Mouse (Mus musculus): ENCODE data around the gene Crim1.

Crim1 gene

DNA sequence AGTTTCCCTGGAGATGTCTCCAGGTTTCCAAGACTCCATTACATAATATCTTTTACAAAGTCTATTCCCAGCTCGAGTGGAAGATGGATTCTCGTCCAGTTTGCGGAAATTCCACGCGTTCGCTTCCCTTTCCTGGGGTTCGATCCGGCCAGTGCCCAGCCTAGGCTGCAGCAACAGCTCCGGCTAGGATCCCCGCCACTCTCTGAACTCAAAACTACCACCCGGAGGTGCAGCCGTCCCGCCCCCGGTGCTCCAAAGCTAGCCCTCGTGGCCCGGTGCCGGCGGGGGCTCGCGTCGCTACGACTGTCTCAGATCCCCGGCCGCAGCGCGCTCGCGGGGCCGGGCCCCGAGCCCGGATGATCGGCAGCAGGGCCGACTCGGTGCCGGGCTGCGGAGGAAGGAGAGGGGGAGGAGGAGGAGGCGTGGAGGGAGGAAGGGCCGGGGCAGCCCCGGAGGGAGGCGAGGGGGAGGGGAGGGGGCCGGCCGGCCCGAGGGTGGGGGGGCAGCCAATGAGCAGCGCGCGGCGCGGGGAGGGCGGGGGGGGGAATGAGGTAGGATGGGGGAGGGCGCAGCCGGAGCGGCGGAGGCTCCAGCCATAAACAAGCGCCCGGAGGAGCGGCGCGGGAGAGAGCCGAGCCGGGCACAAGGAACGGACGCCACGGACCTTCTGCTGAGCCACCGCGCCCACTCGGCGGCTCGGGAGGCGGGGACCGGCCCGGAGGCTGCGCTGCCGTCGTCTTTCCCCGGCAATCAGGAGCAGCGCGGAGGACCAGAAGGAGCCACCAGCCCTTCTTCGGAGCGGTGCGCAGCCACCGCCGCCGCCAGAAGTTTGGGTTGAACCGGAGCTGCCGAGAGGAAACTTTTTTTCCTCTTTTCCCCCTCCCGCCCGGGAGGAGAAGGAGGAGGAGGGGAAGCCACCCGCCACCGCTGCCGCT, at the start of gene Crim1:
TSS of gene Crim1 (plus strand) at position 623 of the 935 bp plus-strand sequence.
- DNase-seq = peak; percentile 82

DNA sequence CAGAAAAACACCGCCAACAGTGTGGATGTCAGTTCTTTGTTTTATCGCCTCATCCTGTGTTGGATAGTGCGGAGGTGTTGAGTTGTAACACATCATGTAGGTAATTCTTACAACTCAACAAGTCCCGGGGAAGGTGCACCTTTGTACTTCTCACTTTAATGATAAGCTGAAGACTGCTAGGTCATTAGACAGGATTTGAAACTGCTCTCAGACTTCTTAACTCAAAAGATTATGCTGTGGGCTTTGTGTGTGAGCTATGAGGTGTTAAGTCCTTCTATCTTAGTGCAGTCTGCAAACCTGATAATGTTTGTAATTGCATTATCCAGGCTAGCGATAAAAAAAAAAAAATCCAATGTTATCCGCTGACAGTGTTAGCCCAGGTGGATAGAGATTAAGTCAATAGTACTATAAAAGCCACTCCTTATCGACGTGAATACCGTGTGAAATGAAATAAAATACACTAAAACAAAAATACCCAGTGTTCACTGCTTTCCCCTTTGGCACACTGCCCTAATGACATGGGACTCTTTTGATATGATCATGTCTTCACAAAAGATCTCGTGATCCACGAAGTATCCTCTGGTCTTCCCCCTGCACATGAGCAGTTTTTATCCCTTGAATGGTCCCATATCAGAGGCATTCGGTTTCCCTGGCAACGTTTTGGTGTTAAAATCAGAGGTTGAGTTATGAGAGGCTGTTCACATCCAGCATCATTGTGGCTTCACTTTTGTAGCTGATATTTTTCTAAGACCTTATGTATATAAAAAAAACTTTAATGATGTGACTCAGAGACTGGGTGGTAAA, 48.4 kb upstream of the Crim1 start:
- no peak for DNase-seq

DNA sequence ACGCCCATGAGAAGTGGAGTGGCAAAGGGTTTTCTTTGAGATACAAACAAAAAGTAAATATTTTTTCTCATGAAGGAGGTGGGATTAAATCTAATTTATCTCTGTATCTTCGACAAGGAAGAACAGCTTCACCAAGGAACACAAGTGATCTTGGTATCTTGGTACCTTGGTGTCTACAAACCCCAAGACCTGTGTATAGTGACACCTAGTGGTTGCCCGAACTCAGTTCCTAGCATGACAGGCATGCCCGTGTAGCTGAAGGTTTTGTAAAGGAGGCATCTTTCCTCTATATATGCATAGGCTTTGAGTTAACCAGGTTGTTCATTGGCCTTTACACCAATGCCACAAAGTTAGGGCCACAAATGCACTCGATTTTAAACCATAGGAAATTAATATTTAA, 36.8 kb upstream of the Crim1 start:
- peak; percentile 53 for DNase-seq

DNA sequence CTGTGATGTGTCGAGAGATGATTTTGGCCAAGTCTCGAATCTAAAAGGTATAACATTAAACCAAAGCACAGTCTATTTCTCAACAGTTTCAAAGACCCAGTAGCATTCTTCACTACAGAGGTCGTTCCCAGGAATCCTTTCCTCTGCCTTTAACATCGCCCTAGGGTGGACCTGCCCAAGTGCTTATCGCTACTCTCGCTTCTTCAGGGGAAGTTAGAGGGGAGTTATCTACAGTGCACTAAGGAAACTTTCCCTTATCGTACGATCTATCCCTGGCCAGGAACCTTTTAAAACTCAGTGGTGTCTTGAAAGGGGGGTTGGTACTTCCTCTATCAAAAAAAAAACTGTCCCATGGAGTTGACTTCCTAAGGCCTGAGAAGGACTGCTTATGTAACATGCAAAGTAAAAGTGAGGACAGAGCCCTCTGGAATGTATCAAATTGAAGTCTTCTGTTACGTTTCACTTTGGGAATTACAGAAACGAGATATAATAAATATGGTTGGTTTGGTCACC, 36.3 kb upstream of the Crim1 start:
- no peak for DNase-seq

DNA sequence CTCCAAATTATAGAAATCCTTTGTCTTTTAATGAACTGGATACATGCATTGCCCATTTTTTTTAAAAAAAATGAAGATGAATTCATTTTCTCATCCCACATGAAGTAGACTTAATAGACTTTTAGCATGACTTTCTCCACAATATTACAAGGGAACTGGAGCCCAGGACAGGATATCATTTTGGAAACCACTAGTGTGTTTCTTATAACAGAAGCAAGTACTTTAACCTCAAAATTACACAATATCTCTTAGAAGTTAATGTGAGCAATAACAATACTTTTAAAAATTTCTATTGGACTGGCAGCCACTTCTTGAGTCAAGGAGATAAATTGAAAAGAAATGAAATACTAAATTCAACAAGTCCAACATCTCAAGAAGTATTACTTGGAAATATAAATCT, 34.2 kb upstream of the Crim1 start:
- DNase-seq = no peak

DNA sequence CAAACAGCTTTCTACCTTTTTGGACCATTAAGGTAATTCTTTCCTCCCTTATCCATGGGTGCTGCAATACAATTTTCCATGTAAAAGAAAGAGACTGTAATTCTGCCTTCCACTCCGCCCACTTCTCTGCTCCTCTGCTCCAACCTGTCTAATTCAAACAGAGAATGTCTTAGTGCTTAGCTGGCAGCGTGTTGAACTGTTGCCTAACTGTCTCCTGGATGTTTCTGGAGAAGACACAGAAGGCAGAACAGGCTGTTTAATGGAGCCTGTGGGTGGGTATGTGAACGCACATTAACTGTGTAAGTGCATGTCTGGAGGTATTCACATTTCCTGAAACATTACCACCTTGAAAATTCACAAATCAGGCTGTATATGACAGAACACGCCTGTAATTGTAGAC, 33.5 kb upstream of the Crim1 start:
- DNase-seq = no peak

DNA sequence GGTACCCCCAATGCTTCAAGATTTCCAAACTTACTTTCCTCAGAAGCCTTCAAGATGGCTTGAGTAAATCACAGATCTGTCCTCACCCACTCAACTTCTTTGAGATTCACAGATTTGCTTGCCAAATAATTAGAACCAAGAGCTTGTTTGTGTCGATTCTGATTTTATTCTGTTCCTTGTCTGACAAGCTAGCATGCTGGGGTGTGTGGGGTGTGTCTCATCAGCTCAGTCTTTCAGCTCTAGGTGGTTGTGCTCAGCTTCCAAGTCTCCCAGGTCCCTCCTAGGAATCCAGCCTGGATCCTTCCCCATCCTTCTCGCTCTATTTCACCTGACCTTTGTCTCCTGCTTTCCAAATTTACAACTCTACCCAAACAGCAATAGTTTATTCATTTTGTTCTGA, 27.7 kb upstream of the Crim1 start:
- no peak for DNase-seq

DNA sequence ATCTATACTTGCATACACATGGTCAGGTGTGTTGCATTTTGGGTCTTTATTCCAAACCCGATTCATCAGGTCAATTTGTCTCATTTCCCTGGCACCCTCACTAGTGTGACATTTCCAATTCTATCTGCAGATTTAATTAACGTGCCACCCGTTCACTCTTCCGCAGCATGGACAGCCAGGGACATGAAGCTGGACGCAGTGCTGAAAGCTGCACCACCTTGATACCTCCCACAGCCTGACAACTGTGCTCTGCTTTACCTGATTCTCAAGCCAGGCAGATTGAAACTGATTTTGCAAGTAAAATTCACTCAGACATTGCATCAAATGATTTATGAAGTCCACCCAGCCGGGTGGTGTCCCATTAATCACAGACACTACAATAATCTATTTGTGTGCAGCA, 19.3 kb upstream of the Crim1 start:
- no peak for DNase-seq

DNA sequence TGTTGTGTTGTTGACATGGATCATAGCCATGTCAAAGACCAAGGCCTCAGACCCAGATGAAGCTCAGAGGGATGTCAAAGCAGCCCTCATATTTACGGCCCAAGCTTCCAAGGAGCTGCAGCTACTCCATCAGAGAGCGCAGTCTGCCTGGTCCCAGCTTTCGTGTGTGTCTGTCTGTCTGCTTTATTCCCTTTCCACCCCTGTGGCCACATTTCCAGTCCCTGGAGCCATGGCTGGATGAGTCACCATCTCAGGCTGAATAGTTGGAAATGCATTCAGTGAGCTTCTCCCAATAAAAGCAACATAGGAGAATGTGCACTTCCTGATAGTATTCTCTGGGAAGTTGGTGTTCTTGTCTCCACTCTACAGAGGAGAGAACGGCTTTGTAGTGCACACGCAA, 3.9 kb upstream of the Crim1 start:
- no peak for DNase-seq

DNA sequence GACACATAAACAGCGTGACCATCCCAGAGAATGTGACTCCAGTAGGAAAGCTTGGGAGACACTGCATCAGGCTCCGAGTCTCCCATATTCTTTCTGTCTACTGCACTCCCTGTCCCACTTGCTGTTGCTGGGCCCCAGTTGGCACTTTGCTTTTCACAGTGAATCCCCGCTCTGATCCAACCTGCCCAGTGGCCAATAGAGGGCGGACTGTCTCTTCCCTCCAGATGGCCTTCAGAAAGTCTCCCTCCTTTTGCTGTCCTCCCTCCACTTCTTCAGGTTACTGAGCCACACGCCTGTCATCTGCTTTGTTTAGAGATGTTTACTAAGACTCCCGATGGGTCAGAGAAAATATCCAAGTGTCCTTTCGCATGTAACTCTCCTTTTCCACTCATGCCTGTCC, 2.9 kb upstream of the Crim1 start:
- DNase-seq = peak; percentile 42

DNA sequence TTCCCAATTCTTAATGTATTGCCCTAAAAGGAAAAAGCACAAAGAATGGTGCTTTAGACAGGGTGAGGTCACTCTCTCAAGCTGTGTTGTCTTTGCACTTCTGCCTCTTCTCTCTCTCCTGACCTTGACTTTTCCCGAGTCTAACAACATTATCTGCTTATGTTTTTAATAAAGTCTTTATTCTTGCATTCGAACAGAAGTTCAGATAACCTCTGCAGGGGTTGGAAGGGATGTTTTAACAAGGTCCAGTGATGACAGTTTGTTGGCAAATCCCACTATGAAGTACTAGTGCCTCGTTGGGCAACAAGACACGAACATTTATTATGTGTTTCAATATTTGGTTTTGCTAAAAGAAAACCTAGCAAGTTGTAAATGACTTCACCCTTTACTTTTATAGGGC, 1.9 kb upstream of the Crim1 start:
- no peak for DNase-seq

DNA sequence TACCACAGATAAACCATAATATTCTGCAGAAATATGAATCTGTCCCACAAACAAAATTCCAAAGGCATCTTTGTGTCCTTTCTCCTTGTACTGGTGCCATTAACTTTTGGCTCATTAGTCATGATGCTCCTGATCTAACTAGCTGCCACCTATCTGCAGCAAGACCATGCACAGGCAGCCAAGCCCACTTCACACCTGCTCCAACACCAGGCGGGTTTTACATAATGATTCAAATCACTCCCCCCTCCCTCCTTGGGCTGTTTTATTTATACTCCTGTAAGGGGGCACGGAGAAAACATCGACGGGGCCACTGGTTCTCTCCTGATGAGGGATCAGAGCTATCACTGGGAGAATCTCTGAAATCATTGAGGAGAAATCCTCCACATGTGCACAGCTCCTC, 1.2 kb upstream of the Crim1 start:
- no peak for DNase-seq

DNA sequence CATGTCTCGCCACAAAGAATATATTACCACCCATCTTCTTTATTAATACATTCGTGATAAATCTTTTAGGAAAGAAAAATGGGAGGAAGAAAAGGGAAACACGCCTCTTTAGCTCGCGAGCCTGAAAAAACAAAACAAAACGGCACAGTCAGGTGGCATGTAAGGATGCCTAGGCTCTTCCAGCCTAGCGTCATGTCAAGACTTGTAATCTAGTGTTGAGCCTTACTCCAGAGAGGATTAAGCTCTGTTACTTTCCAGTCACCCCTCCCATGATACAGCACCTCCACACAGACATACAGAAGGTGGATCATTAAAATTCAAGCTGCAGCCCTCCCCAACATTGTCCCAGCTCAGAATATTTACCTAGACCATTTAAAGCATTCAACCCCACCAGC, 820 bp upstream of the Crim1 start:
- DNase-seq = no peak

DNA sequence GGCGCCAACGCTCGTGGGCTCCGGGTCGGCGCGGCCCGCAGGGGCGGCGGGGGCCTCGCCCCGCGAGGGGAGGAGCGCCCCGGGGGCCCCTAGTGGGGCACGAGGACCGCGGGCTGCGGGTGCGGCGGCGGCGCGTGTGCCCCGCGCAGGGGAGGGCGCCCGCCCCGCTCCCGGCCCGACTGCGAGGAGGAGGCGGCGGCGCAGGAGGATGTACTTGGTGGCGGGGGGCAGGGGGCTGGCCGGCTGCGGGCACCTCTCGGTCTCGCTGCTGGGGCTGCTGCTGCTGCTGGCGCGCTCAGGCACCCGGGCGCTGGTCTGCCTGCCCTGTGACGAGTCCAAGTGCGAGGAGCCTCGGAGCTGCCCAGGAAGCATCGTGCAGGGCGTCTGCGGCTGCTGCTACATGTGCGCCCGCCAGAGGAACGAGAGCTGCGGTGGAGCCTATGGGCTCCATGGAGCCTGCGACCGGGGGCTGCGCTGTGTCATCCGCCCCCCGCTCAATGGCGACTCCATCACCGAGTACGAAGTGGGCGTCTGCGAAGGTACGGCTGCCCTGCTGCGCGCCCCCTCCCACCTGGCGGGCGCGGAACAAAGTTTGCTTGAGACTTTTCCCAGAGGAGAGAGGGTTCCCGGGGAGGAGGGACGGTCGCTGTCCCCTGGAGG, 643 bp downstream of the Crim1 start:
- peak; percentile 48 for DNase-seq

DNA sequence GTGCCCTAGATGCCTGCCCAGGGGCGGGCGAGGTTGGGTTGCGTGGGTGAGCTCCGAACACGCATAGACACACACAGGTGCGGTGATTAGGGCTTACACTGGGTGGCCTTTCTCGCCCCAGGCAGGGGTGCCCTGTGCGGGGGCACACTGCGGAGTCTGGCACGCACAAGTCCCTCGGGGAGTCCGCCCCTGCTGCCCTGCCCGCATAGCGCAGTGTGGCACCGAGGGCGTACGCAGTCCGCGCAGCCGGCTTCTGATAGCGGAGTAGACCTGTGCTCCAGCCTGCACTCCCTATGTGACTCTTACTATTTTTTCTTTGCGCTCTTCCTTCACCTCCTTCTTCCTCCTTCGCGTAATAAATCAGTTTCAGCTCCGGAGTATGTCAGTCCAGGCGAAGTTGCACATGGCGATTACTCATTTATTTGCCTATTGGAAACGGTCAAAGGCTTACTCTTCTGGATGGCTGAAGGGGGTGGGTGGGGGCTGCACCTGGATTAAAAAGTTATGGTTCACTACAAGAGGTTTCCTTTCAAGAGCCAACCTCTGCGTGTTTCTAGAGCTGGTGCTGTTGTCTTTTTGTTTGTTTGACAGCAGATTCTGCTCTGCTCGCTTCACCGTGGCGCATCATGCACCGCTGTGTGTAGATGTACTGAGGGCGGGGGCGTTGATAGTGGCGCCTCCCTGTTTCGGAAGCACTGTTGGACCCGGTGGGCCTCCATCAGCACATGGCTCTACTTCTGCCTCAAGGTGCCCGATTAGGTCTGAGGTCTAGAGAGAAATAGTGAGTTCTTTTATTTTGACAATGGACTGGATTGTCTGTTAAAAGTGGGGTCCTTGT, 1.4 kb downstream of the Crim1 start:
- peak; percentile 49 for DNase-seq

DNA sequence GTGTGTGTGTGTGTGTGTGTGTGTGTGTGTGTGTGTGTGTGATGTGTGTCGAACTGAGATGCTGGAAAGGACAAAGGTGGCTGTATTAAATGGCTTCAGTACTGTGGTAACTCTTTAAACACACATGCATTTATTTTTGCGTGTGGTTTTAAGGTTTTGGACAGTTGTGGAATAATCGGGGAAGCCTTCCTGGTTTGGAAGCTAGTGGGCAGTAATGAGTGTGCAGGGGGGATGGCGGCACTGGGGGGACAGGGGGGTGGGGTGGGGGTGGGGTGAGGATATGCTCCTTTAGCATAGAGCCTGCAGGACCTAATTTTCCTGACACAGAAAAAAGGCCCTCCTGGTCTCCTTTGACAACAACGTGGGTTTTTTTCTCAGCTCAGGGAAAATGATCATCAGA, 2.2 kb downstream of the Crim1 start:
- no peak for DNase-seq

DNA sequence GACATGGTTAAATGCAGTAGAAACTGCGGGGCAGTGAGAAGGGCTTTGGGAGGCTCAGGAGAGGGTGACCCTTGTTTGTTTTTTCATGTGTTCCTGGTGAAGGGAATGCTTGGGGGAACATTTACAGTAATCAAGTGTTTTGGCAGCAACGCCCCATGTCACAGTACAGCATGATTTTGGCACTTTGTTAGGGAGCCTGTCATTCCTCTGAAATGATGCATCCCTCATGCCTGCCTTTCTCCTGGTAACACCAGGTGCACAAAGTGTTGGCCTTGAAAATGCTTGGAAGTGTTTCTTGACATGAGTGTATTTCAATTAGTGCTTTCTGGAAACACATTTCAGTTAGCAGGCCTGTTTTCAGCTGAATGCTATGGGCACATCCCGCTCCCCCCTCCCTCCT, 2.7 kb downstream of the Crim1 start:
- no peak for DNase-seq

DNA sequence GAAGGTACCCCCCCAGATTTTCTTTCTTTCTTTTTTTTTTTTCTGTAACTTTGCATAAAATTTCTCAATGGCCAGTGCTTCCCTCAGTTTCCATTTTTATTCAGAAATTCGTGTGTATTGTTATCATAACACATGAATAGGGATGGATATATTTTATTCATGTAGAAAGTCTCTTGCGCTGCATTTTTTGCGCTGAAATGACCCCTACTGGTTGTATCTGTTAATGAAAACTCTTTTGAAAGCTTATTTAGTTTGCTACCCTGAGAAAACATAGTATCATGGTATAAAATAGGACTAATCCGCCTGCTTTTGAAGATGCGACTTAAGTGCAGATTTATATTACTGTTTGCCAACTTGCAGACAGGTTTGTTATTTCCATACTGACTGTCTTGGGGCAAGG, 3.4 kb downstream of the Crim1 start:
- DNase-seq = no peak

DNA sequence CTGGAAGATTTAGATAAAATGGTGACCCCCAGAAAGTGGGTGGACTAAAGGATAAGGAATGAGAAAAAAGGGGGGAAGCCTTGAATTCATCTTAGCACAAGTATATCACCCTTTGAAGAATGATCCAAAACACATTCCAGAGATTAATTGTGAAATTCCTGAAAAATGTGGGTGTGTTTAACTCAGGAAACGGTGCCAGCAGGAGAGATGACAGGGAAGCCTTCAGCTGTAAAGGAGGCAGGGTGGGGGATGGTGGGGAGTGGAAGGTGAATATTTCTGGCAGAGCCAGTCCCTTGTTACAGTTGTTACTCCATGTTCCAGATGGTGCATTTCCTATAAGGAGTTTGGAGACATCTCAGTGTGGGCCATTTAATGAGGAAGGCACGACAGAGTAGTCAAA, 6.4 kb downstream of the Crim1 start:
- DNase-seq = no peak

DNA sequence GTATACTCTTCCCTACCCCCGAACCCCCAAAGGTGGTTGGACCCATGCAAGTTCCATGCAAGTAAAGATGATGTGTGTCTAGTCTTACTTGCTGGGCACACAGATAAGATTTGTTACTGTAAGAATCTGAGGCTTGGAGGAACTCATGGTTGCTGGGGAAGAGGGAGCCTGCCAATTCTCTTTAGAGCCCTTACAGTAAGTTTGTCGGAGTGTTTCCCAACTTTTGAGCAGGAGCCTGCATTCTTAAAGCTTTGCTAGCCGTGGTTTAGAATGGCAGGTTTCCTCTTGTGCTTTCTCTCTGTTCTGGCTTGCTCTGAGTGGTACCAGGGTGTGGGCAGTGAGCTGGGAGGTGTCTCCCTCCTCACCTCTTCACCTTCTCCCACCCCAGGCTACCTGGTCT, 7.2 kb downstream of the Crim1 start:
- DNase-seq = no peak

DNA sequence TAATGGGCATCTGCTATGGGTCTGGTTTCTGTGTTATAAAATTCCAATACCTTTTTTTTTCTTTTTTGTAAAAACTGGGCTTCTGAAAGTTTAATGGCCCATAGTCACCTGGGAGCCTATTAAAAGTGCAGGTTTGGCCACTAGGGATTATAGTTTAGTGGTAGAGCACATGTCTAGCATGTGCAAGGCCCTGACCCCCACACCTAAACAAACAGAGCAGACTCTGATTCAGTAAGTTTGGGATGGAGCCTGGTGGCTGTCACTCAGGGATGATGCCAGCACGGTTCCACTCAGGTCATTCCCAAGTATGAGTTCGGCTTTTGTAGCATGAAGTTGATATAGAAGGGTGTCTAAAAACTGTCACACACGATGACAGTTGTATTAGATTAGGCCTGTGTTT, 8.8 kb downstream of the Crim1 start:
- DNase-seq = no peak

DNA sequence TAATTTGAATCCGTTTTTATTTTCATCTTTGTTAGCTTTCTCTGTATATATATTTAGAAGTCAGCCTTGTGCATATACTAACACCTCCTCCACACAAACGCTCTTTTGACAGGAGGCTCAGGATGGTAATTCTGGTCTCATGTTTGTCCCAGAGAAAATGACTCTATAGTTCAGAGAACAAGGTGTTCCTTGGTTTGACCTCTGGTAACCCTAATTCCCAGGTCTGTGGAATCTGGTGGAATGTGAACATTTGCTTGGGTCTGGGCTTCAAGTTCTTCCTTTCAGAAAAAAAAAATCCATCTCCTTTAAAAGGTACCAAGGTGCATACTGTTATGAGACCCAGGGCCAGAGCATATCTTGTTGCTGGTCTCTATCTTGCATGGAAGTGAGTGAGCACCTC, 9.6 kb downstream of the Crim1 start:
- DNase-seq = no peak

Measured in liver (tissue).